Mouse (Mus musculus) brain, embryonic 14.5 days (tissue): ENCODE data around the gene Washc1. TPM values are rescaled to one million over a fixed set of nuclear protein-coding genes. Genes with fewer than 3 reads are reported as not detected.
"Not testable (repeated sequence)": the region's sequence is repeated elsewhere in the genome, so short reads cannot be mapped to it uniquely, and the experiment has no call there.

Experiments
- DNase-seq: peaks from one replicate; pipeline ENCODE4 v3.0.0-alpha.2; 2011; ENCODE audit warnings: low read depth
- CTCF ChIP-seq: fragments of 200-500 bp; IDR thresholded peaks from 2 replicates; pipeline ENCODE4 v1.5.1; 2012; ENCODE audit warnings: inconsistent platforms, mild to moderate bottlenecking, moderate library complexity, borderline replicate concordance; ENCODE audit not compliant: insufficient read depth, insufficient read length; ENCODE audit errors: extremely low read depth
- POLR2A ChIP-seq: fragments of 200-500 bp; IDR thresholded peaks from 2 replicates; pipeline ENCODE4 v1.6.1; 2012; ENCODE audit warnings: mild to moderate bottlenecking, inconsistent platforms, borderline replicate concordance; ENCODE audit not compliant: poor library complexity, insufficient read depth, insufficient read length, severe bottlenecking; ENCODE audit errors: extremely low read depth
- polyA plus RNA-seq: library from polyadenylated mRNA; depleted of rRNA; stranded (reverse); fragments of >200 nt; gene quantifications from 2 replicates; pipeline ENCODE4 v1.2.3, GENCODE M21; 2012; rRNA removed

Washc1 gene
- 56.1 and 58.3 TPM in 2 replicates for polyA plus RNA-seq

DNA sequence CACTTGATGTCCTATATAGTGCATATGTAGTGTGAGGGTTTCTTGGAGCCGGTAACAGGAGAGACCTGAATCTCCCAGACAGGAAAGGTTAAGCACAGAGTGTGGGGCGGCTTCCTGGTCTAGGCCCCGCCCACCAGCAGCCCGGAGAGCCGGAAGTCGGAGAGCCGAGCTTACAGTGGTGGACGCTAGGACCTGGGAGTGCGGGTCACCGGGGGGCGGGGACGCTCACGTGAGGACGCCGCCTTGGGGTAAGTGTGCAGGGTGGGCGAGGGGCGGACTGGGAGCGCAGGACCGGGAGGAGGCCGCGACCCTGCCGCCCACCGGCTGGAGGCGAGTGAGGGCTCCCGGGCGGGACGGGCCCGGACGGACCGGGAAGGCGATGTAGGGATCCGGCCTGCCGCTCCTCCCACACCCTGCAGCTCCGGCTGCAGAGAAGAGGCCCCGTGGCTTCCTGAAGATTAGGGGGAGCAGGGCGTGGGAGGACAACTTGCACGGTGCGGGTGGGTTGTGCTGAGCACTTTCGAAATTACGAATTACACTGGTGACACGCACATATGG is at the start of gene Washc1:
TSS of gene Washc1 (plus strand) at position 144 of the 558 bp plus-strand sequence.
- peak; percentile 97 for DNase-seq
- TF ChIP-seq POLR2A (peak; percentile 58; the same call in 1 of the 2 replicates), CTCF (no peak)

GRCm38 (mm10) chr17:66065115-66065514 is 46.2 kb upstream of the Washc1 start:
- DNase-seq, result no peak
- TF ChIP-seq CTCF (no peak), POLR2A (no peak)

DNA sequence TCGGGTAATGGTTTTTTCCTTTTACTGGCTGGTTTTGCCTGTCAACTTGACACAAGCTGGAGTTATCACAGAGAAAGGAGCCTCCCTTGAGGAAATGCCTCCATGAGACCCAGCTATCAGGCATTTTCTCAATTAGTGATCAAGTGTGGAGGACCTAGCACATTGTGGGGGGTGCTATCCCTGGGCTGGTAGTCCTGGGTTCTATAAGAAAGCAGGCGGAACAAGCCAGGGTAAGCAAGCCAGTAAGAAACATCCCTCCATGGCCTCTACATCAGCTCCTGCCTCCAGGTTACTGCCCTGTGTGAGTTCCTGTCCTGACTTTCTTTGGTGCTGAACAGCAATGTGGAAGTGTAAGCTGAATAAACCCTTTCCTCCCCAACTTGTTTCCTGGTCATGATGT is 42.3 kb upstream of the Washc1 start:
- not testable (repeated sequence) for DNase-seq

- no peak for TF ChIP-seq CTCF
- no peak for TF ChIP-seq POLR2A
- no peak for DNase-seq
Observed at GRCm38 (mm10) chr17:66073971-66074370, 37.4 kb upstream of the Washc1 start.

DNA sequence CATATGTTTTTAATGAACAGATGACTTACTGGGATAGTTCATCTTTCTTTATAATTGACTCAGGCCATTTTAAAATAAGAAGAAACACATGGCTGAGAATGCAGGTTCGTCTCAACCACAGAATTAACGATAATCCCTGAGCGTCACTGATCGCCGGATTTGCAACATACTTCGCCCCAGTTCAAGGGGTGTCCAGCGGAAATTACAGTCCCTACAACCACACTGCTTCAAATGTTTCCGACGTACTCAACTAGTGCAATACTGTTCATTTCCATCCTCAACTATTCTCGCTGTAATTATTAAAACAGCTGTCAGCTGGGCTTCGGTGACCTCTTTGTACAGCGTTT is 35.5 kb upstream of the Washc1 start:
- no peak for DNase-seq
- TF ChIP-seq POLR2A (no peak), CTCF (no peak)

DNA sequence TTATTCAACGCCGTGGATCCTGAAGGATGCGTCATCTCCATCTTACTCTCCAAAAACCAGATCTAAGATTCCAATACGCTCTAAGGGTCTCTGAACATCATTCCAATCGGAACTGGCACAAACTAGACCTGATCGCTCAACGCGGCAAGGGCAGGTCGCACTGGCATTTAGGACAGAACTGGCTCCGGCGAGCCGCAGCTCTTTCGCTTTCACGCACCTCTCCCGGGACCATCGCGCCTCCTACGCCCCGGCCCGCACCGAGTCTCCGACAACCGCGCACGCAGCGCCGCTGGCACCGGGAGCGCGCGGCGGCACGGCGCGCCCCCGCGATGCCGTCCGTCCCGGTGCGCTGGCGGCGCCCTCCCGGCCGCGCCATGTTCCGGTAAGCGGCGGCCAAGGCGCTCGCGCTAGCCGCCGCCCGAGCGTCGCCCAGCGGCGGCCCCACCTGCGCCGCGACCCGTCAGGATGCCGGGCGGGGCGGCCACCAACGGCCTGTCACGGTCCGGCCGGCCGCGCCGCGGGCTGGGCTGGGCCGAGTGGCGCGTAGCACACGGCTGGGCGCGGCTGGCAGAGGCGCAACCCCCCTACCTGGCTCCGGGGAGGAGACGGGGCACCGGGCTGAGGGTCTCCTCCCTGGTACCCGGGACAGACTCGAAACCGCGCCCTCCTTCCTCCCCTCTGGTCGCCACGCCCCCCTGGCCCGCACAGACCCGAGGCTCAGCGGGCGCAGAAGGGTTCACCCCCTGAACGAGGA is 35.0 kb upstream of the Washc1 start:
- DNase-seq, result peak; percentile 54
- TF ChIP-seq CTCF (no peak), POLR2A (no peak)

DNA sequence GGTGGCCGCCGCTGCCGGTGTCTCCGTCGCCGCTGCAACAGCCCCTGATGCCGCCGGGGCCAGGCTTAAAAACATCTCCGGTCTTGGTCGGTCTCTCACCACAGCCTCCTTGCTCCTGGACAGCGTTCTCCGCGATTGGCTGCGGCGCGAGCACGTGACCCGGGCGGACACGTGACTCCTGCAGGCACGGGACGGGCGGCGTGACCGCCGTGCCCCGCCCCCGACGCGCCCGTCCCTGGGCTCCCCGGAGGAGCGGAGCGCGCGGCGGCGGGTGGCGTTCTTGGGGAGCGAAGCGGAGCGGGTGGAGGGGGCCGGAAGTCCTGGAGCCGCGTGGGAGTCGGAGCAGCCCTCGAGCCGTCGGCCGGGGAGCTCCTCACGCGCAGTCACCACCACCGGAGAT is 34.4 kb upstream of the Washc1 start, which contains the start of gene Ankrd12:
TSS of gene Ankrd12 (minus strand) at position 156 of the 400 bp plus-strand sequence.
- TF ChIP-seq POLR2A (peak; percentile 79), CTCF (no peak)
- DNase-seq, result peak; percentile 98

- no peak for DNase-seq
- no peak for TF ChIP-seq POLR2A
- TF ChIP-seq CTCF, result no peak
Observed at GRCm38 (mm10) chr17:66077437-66077850, 33.9 kb upstream of the Washc1 start.

DNA sequence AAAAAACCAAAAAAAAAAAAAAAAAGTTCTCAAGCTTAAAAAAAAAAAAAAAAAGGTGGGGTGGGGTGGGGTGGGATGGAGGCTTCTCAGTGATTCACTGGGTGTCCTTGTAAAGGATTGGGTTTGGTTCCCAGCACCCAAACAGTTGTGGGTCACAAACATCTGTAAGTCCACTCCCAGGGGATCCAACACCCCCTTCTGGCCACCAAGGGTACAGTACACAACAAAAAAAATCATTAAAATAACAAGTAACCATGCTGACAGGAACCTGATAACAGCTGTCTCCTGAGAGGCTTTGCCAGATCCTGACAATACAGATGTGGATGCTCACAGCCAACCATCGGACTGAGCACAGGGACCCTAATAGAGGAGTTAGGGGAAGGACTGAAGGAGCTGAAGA is 26.9 kb upstream of the Washc1 start:
- DNase-seq, result no peak
- TF ChIP-seq CTCF, result no peak
- no peak for TF ChIP-seq POLR2A

DNA sequence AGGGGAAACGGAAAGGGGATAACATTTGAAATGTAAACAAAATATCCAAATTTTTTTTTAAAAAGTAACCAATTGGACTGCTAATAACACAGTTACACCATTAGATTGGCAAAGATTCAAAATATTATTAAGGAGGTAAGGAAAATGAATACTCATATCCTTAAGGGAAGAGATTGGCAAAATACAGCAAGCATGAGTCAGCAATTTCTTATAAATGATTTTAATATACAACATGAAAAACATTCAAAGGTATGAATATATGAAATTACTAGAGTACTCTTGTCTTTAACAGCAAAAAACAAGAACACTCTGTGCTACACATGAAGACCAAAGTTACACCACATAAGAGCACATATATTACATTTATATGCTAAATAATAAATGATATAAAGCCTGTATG is 26.3 kb upstream of the Washc1 start:
- DNase-seq, result no peak
- TF ChIP-seq CTCF, result no peak
- TF ChIP-seq POLR2A, result no peak

DNA sequence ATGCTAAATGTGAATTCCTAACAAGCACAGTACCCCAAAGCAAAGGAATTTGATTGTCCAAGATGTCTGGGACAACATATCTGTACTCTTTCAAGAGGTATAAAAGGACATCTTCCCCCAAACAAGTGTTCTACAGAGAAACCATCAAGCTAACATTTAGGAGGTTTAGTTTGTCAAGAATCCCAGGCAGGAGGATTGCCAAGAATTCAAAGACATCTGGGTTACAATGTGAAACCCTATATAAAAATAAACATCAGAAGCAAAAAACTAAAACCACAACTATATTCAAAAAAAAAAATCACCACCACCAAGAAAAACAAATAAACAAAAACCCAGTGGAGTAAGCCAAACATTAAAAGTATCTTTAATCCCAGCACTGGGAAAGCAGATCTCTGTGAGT is 21.1 kb upstream of the Washc1 start:
- TF ChIP-seq POLR2A (no peak), CTCF (no peak)
- DNase-seq, result no peak

- DNase-seq, result no peak
- no peak for TF ChIP-seq CTCF
- no peak for TF ChIP-seq POLR2A
Observed at GRCm38 (mm10) chr17:66091392-66091791, 20.0 kb upstream of the Washc1 start.
